Mouse (Mus musculus) urinary bladder, postnatal 4 days (tissue): Measurements from ENCODE around the gene Ttc17.

Experiments
- DNase-seq, 2 experiments: peaks; one replicate each; pipeline ENCODE4 v3.0.0; 2021 to 2022; ENCODE audit warnings: low spot score in 2 of 2

Gene Ttc17

DNA sequence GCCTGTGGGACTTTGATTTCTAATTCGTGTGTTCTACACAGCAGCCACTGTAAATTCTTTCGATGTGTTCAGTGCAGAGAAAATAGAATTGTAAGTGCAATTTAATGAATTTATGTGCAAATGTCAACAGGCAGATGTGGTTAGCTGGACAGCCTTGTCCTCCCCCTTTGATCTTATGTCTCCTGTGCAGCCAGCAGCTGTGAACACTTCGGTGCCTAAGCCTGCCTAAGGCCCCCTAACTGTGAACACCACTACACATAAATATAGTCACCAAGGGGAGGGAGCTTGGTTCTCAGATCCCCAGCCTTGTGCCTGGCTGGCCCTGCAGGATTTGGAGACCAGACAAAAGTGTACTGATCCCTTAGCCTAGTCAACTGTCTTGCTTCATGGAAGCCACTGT is 109.0 kb downstream of the Ttc17 start:
- no peak for DNase-seq

DNA sequence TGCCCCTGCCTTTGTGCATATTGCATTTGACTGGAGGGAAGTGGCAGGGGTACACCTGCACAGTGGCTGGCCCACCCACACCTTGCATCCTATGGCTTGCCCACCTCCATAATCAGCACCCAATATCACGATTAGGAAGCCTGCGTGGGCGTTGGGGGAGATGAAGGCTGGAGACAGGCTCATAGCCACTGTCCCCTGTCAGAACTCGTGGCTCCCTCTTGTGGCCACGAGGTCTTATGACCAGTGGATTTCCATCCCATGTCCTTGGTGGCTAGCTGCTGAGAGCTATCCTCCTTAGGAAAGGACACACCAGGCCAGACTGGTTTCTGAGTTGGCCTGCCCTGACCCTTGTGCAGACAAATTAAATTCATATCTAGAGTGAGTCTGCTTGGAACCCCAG is 116.0 kb downstream of the Ttc17 start:
- peak in 1 of 2 experiments; percentile 63 for DNase-seq

GRCm38 (mm10) chr2:94289659-94290058 is 116.8 kb downstream of the Ttc17 start:
- DNase-seq = no peak

GRCm38 (mm10) chr2:94289169-94289568 is 117.3 kb downstream of the Ttc17 start:
- no peak for DNase-seq

- no peak for DNase-seq
Measured at GRCm38 (mm10) chr2:94288086-94288485, 118.4 kb downstream of the Ttc17 start.

- no peak for DNase-seq
Measured at GRCm38 (mm10) chr2:94287435-94287834, 119.1 kb downstream of the Ttc17 start.

DNA sequence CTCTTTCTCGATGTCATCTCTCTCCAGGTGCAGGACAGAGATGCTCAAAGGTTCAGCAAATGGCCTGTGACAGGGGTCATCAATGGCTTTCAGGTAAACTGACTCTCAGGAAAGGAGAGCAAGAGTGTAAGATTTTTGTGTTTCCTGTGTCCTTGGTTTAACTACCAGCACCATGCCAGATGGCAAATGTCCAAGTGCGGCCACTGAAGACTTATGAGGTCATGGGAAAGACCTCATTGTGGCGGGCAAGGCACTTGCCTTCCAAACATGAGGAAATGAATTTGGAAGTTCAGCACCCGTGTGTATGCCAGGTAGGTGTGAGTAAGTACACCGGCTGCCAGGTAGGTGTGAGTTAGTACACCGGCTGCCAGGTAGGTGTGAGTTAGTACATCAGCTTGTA is 123.0 kb downstream of the Ttc17 start:
- peak in 1 of 2 experiments; percentile 66 for DNase-seq

DNA sequence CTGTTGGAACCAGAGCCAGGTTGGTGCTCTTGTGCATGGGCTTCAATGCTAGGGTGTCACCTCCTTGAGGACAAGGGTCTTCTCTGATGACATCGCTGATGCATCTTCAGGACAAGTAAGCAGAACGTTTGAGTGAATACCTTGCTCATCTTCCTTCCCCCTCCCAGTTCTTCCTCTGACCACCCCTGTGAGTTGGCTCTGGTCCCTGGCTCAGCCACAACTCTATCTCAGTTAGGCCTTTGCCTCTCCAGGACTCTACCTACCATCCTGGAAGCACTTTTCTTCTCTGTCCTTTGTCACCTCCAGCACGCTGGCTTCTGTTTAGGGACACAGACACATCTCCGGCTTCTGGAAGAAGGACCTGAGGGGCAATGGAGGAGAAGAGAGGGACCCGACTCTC is 126.9 kb downstream of the Ttc17 start:
- no peak for DNase-seq

- DNase-seq = no peak
Measured at GRCm38 (mm10) chr2:94276103-94276502, 130.4 kb downstream of the Ttc17 start.

DNA sequence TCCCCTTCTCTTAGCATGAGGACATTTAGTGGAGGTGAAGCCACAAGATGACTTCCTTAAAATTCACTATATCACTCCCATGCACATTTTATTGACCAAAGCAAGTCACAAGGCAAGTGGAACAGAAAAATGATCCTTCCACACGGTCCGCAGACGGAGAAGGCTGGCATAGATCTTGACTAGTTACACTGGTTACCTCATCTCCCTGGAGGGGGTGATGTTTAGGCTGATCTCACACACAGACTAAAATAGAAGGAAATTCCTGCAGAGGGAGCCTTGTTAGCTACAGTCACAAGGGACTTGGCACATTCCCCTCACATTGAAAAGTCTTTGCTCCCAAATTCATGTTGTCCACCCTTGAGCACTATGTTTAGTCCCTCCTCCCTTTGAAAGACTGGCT is 130.8 kb downstream of the Ttc17 start:
- no peak for DNase-seq

- peak; percentile 74 to 82 for DNase-seq
Measured at GRCm38 (mm10) chr2:94273154-94274021, 133.1 kb downstream of the Ttc17 start.

- no peak for DNase-seq
Measured at GRCm38 (mm10) chr2:94271176-94271575, 135.3 kb downstream of the Ttc17 start.

DNA sequence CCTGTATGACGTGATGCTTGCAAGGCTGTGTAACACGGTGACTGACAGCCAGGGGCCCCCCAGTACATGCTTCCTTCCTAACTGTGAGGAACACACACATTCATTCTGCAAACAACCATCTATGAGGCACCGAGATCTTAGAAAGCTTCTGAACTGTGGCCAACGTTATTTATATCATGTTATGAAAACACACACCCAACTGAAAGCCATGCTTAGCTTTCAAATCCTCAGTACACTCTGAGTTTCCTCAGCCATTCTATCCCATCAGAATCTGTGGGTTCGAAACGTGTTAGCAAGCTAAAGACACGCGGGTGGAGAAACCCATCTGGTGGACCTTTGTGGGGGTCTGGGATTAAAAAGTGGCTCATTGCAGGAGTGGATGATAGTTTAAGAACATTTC is 137.7 kb downstream of the Ttc17 start:
- DNase-seq = no peak

DNA sequence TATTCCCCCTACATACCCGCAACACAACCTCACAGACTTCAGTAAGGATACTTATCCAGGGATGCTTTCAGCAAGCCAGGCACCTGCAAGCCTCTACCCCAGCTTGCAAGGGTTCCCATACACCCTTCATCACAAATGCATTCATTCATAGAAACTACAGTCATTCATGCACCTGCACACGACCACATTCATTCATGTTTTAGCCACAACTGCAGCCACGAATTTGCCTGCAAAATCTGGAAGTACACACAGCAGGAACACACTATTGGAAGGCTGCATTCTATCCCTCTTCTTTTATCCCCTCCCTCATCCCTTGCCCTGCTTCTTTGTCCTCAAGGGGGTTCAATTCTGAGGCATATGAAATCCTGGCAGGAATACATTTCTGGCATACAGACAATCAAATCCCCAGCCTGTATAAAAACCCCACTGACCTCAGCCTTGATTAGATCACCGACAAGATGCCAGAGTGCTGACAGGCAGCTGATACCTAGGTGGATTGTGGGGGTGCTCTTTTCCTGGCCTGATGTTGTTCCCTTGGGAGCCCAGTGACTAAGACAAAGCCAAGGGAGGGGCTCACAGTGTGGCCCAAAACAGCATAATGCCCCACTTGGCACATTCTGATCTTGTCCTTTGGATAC is 139.2 kb downstream of the Ttc17 start:
- no peak for DNase-seq

DNA sequence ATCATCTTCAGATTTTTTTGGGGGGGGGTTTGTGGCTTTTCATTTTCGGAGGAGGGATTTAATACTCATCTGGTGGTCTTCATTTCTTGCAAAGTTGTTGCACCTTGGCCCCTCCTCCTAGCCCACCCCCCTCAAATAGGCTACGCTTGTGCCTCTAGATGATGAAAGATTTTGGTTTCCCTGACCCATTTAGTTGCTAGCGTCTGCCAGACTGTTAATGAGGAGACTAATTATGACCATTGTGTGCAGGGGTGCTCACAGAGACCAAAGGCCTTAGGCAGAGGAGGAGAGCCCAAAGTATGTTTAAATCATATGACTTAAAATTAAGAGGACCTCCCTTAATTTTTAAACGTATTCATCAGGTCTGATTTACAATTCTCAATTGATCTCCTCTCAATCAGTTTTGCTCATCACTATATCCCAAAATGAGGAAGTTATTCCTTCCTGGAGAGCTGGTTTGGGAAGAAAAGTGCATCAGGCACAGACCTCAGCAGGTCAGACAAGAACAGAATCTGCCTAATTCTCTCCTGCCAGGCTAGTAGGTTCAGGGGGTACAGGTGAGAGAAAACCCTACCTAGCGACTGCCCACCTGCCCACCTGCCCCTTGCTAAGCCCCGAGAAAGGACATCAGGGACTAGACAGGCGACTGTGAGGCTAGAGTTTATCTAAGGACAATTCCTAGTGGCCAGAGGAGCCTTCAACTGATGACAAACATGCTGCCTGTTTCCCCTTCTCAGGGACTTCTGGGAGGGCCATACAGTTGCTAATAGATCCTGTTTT is 139.9 kb downstream of the Ttc17 start:
- DNase-seq = no peak

- no peak for DNase-seq
Measured at GRCm38 (mm10) chr2:94265221-94266191, 141.0 kb downstream of the Ttc17 start.

DNA sequence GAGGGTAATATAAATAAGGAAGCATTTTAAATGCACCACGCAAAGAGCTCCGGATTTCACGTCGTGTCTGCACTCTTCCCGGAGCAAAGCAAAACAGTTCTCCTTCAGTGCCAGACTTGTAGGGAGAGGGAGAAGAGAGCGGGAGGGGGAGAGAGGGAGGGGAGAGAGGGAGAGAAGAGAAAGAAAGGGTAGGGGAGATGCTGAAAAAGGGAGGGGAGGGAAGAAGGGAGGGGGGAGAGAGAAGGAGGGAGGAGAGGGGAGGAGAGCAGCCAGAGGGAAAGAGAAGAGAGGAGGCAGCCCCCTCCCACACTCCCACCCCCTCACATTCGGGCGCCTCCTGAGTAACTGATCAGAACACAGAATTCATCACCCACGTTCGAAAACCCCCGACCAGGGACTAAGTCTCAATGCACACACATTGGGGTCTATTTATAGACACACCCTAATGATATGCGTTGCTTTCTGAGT is 141.8 kb downstream of the Ttc17 start:
- no peak for DNase-seq

- no peak for DNase-seq
Measured at GRCm38 (mm10) chr2:94264006-94264405, 142.5 kb downstream of the Ttc17 start.

- DNase-seq = peak; percentile 42 to 65
Measured at GRCm38 (mm10) chr2:94263530-94263937, 143.0 kb downstream of the Ttc17 start.

DNA sequence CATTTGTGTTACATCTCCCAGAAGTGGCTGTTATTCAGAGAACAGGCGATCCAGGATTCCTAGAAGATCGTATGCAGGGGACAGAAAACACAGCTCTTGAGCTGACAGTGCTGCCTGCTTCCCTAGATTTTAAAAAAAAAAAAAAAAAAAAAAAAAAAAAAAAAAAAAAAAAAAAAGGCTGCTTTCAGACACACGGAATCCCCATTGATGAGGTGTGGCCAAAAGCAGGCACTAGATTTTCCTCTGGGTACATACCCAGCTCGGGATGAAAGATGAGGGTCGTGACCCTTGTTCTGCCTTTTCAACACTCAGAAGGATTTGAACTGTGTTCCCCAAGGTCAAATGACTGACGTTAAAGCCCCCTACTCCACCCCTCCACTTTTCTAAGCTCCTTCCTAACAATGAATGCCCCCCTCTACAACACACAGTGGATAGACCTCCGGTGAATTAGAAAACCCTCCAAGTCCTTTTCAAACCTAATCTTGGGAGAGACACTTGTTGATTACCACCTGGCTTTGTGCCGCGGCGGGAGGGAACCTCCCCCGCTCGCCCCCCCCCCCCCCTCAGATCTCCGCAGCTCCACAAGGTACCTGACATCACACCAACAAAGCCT is 143.5 kb downstream of the Ttc17 start:
- DNase-seq = no peak

DNA sequence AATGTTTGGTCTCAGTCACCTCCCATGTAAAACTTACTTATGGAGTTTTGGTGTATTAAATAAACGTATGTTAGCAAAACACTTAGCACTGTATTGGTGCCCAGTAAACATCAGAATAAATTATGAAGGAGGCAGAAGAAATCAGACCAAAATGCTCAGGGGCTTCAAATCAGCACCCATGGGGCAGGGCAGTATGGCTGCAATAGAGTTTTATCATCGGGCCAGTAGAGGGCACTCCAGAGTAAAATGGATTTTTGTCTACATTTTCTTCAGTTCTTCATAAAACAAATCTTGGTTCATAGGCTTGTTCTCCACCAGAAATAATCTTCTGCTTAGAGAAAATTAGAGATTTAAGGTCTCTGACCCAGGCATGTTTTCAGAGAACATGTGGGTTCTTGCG is 152.4 kb downstream of the Ttc17 start:
- no peak for DNase-seq
